Mouse (Mus musculus) G1E (cell line): ENCODE data around the gene Cic.

Experiments used
- CTCF ChIP-seq: IDR thresholded peaks from 2 replicates; pipeline ENCODE4 v1.5.1; 2012; ENCODE audit warnings: low read depth, low read length, inconsistent platforms, mixed read lengths
- GATA1 ChIP-seq: IDR thresholded peaks from 2 replicates; pipeline ENCODE4 v1.6.1; 2012; ENCODE audit warnings: borderline replicate concordance, low read length, inconsistent platforms, mixed read lengths
- GATA2 ChIP-seq: IDR thresholded peaks from 2 replicates; pipeline ENCODE4 v1.6.1; 2012; ENCODE audit warnings: low read depth, low read length, inconsistent platforms, borderline replicate concordance
- POLR2AphosphoS5 ChIP-seq: IDR thresholded peaks from 2 replicates; pipeline ENCODE4 v1.6.1; 2012; ENCODE audit warnings: low read depth, low read length, inconsistent platforms; ENCODE audit not compliant: insufficient replicate concordance
- TAL1 ChIP-seq: conservative IDR thresholded peaks from 2 replicates; pipeline ENCODE4 v1.6.1; 2012; ENCODE audit warnings: low read depth, low read length, inconsistent platforms, mixed read lengths

DNA sequence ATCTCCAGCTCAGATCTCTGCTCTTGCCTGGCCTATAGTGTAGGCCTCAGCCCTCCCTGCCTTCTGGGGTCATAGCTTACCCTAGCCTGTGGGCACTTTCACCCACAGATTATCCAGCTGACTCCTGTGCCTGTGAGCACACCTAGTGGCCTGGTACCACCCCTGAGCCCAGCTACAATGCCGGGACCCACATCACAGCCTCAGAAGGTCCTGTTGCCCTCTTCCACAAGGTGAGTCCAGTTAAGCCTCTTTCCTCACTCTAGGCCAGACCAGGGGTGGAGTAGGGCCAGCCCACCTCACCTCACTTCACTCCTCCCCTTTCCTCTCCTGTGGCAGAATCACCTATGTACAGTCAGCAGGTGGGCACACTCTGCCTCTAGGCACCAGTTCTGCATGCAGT, 23.0 kb downstream of the Cic start:
- TF ChIP-seq CTCF (no peak), GATA1 (no peak), POLR2AphosphoS5 (no peak), TAL1 (no peak), GATA2 (no peak)
